Mouse (Mus musculus): ENCODE results near the gene Mbl2.
"Not testable (repeated sequence)": the region's sequence is repeated elsewhere in the genome, so short reads cannot be mapped to it uniquely, and the experiment has no call there.

Mbl2 gene

DNA sequence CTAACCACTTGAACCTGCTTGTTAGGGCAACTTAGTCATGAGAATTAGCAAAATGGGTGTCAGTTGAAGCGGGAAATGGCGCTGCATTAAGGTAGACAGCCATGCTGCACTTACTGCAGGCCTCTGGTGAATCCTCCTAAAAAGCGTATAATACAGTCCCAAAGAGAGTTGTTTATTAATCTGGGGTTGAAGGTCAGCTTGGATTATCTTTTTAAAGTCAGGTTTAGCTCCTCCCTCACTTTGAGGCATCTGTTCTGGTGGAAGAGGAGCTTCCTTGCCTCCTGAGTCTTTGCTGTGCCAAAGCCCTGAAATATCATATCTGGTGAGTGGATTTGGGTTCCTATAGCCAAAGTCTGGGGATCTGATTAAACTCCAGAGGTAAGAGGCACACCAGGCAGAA is at the start of gene Mbl2:
TSS of gene Mbl2 (plus strand) at position 252 of the 400 bp plus-strand sequence.
- no peak for DNase-seq

- no peak for DNase-seq
Measured at GRCm38 (mm10) chr19:30185536-30185935, 47.2 kb upstream of the Mbl2 start.

GRCm38 (mm10) chr19:30187232-30187631 is 45.5 kb upstream of the Mbl2 start:
- no peak for DNase-seq

- no peak for DNase-seq
Measured at GRCm38 (mm10) chr19:30194999-30195398, 37.7 kb upstream of the Mbl2 start.

GRCm38 (mm10) chr19:30202177-30202576 is 30.6 kb upstream of the Mbl2 start:
- DNase-seq, result no peak

GRCm38 (mm10) chr19:30205159-30205816 is 27.5 kb upstream of the Mbl2 start:
- peak; percentile 41 for DNase-seq

DNA sequence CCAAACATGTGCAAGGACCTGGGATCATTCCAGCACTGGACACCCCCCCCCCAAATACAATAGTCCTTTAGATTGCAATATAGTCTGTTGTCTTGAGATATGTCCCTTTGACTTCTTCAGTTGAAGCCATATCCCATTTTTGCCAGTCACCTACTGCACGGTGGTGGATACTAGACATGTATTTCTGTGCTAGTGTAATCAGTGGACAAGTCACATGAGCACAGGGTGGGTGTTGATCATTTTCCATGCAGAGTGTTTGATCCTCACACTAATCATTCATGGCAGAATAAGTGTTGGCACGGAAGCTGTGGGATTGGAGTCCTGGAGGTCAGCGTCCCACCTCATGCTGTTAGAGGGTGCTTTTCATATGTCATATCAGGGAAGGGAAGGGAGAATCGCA is 26.9 kb upstream of the Mbl2 start:
- no peak for DNase-seq

DNA sequence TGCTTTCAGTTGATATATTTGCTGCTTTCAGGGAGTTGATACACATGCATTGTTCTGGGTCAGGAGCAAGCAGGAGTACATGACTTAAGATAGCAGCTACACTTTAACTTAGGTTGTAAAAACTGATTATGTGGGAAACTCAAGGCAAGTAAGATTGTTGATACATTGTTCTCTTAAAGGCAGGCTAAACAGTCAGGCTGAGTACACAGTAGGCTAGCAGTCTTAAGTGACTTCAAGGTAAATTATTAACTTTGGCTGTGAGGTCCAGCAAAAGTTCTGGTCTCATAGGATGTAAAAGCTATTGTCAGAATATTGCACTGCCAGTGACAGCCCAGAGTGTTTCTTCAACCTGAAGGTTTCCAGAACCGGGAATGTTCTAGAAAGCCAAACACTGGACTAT is 25.8 kb upstream of the Mbl2 start:
- no peak for DNase-seq

- not testable (repeated sequence) for DNase-seq
Measured at GRCm38 (mm10) chr19:30209006-30209405, 23.7 kb upstream of the Mbl2 start.

- no peak for DNase-seq
Measured at GRCm38 (mm10) chr19:30214026-30214425, 18.7 kb upstream of the Mbl2 start.

DNA sequence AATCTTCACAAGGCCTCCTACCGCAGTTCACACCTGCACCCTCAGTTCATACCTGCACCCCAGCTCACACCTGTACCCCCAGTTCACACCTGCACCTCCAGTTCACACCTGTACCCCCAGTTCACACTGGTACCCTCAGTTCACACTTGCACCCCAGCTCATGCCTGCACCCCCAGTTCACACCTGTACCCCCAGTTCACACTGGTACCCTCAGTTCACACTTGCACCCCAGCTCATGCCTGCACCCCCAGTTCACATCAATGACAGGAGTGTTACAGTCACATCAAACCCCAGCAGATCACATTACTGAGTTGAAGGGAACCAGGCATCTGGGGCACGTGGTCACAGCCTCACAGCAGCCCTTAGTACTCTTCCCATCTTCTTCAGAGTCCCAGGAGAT is 17.0 kb upstream of the Mbl2 start:
- DNase-seq, result not testable (repeated sequence)

DNA sequence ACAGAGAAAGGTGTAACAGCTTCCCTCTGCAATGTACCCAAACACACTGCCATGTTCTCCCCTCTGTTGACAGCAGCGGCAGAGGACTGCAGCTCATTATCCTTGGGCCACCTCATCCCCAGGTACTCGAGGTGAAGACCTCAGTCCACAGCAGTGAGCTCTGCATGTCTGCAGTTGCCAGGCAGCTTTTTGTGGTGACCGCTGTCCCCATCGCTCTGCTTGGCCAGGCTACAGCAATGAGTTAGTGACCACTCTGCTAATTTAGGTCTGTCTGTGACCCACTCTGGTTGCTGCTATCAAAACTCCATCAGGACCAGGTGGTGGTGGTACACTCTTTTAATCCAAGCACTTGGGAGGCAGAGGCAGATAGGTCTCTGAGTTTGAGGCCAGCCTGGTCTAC is 16.6 kb upstream of the Mbl2 start:
- DNase-seq, result no peak

DNA sequence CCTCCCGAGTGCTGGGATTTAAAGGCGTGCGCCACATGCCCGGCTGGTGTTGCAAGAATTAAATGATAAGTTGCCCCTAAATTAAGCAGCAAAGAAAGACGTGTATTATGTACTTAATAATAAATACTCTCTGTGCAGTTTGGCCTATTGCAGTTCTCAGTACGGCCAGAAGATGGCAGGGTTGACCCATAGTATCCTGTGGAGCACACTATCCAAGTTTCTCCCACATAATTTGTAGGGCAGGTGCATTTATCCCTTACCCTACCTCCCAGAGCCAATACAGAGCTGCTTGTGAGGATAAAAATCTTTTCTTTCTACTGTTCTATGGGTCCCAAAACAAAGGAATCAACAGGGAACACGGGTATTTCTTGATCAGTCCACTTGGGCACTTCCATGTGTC is 15.4 kb upstream of the Mbl2 start:
- peak; percentile 63 for DNase-seq

DNA sequence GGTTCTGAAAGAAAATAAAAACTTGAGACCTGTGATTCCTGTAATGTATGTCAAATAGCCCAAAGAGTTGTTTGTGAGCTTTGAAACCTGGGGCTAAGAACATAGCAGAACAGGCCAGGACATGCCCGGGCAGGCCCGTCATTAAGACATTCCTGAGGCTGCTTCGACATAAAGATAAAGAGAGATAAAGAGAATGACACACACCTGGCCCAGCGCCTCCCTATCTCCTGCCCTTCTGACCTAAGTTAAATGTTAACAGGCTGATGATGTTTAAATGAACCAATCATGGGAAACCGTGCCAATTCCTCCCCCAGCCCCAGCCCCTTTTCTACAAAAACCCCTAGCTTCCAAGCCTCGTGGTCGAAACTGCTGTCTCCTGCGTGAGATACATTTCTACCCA is 10.1 kb upstream of the Mbl2 start:
- DNase-seq, result not testable (repeated sequence)

DNA sequence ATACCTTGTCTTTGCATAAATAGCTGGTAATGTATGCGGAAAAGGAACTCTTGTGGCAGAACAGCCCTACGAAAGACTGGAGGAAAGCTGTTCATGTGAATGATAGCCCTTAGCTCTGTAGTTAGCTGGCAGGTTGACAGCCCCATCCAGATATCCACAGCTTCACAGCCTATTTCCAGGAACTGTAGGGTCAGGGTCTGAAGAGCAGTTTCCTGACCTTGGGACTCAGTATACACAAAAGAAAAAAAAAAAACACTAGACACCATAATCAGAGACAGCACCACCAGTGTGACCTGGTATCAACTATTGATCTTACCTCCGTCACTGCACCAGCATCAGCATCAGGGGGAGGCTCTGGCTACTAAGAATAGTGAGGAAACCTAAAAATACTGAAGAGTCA is 3.3 kb upstream of the Mbl2 start:
- no peak for DNase-seq

- no peak for DNase-seq
Measured at GRCm38 (mm10) chr19:30234416-30234815, 1.7 kb downstream of the Mbl2 start.

- DNase-seq, result peak; percentile 36
Measured at GRCm38 (mm10) chr19:30247359-30247758, 14.6 kb downstream of the Mbl2 start.

- DNase-seq, result peak; percentile 68
Measured at GRCm38 (mm10) chr19:30248822-30249221, 16.1 kb downstream of the Mbl2 start.

DNA sequence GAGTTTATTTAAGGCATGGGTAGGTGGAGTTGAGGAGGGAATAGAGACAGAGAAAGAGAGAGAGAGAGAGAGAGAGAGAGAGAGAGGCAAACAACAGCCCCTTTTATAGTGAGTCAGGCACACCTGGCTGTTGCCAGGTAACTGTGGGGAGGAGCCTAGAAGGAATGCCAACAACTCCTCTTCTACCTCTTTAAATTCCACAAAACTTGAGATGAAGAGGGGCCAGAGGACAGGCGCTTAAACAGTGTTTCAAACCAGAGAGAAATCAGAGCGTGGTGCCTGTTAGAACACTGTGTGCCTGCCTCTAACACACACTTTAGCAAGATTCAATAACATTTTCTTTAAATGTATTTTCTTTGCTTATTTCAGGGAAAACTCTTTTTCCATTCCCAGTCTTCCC is 19.5 kb downstream of the Mbl2 start:
- peak; percentile 30 for DNase-seq

DNA sequence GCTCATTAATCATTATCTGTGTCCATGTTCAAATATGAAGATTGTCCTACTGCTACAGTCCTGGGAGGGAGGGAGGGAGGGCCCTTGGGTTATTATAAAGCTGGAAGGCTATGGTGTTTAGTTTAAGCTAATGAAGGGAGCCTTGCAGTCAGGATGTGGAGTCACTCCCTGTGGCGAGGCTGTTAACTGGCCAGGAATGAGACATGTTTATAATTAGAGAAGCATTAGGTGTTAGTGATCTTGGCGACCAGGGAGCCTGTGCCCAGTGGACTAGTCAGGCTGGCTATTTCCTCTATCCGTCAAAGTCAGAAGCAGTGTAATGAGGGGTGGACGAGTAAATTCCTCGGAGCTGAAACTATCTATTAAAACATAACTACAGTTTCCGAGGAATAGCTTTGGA is 23.6 kb downstream of the Mbl2 start:
- DNase-seq, result peak; percentile 13

DNA sequence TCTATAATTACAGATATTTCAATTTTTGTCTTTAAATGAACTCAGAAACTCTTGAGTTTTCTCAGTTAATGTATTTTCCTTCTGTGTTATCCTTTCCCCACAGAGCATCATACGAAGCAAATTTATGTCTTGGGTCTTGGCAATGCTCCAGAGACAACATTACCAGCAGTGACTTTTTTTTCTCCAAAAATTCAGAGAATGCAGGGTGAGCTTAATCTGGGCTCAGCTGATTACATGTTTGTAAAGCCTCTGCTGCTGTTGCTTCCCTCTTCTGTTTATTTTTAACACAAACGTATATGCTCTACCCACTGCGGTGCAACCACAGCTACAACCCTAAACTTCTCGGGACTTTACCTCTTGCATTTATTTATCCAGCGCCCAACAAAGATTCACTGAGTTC is 48.4 kb downstream of the Mbl2 start:
- DNase-seq, result no peak

DNA sequence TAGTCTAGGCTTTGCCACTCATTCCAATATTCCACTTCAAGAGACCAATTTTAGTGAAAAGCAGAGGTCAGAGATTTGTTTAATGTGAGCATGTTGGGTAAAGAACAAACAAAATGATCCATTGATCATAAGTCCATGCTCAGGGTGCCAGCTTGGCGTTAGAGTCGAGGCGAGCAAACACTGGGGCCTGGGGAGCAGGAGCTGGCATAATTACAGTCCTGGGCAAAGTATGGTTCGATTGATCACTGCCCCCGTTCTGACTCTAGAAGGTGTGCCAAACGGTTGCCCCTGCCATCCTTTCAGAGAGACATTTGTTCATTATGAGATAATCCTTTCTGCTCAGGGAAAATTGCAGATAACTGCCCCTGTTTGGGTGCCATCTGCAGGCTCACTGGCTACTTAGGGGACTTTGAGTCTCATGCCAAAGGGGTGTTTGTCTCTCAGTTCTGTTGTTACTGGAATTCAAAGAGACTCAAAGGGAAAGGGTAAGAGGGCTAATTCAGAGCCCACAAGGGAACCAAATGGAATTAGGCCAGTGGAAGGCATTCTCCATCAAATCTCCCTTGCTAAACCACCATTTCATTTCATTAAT is 55.3 kb downstream of the Mbl2 start:
- DNase-seq, result no peak

Measured in lung, postnatal 10 days (tissue).